Mouse (Mus musculus) bone marrow, adult 2 months (tissue): ENCODE measurements around the gene Ptbp3. TPM values are rescaled to one million over a fixed set of nuclear protein-coding genes. Genes with fewer than 3 reads are reported as not detected.

Experiments
- H3K27ac ChIP-seq: fragments of 200-500 bp; 2 replicates; pipeline ENCODE4 v1.5.1; 2012; ENCODE audit warnings: low read depth, mild to moderate bottlenecking, control low read depth, inconsistent platforms, low read length; ENCODE audit not compliant: control insufficient read depth, poor library complexity, insufficient read depth
- H3K4me1 ChIP-seq: fragments of 200-500 bp; 2 replicates; pipeline ENCODE4 v1.6.1; 2011; ENCODE audit warnings: low read length; ENCODE audit not compliant: control insufficient read depth, insufficient read depth
- H3K4me3 ChIP-seq: fragments of 200-500 bp; replicated peaks from 2 replicates; pipeline ENCODE3; 2011; ENCODE audit warnings: mild to moderate bottlenecking, low read depth, low read length, control low read depth; ENCODE audit not compliant: control insufficient read depth
- CTCF ChIP-seq: fragments of 200-500 bp; IDR thresholded peaks from 2 replicates; pipeline ENCODE4 v1.5.1; 2011; ENCODE audit warnings: low read length, control low read depth; ENCODE audit not compliant: control insufficient read depth, insufficient read depth
- POLR2A ChIP-seq: fragments of 200-500 bp; IDR thresholded peaks from 2 replicates; pipeline ENCODE4 v1.6.1; 2011; ENCODE audit warnings: low read depth, mild to moderate bottlenecking, control low read depth, low read length, borderline replicate concordance; ENCODE audit not compliant: control insufficient read depth
- WGBS: fragments of 180-500 bp; shearing (Covaris S2); methylation state at CpG from one replicate; pipeline ENCODE4 v1.1.7; 2018; 5-methylcytosine and 5-hydroxymethylcytosine counted together
- polyA plus RNA-seq: library from polyadenylated mRNA; stranded (reverse); fragments of >200 nt; gene quantifications from 2 replicates; pipeline ENCODE4 v1.2.4, GENCODE M21; 2011; ENCODE audit warnings: low replicate concordance; ENCODE audit not compliant: missing spikeins, insufficient read depth, insufficient read length

Ptbp3 gene
- polyA plus RNA-seq, 1 experiment: 50.7 TPM

DNA sequence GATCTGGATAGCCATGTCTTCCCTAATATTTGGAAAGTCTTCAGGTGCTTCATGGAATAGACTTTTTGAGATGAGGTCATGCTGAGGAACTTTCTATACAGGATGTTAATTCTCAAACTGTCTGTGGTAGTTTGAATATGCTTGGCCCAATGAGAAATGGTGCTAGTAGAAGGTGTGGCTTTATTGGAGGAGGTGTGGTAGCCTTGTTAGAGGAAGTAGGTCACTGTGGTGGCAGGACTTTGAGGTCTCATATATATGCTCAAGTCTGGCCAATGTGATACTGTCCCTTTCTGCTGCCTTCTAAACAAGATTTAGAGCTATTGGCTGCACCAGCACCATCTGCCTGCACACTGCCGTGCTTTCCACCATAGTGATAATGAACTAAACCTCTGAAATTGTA lies 18.0 kb downstream of the Ptbp3 start:
- Histone ChIP-seq H3K4me3 (no peak overlapping the region), H3K27ac (no peak overlapping the region; the same call in 1 of the 2 replicates), H3K4me1 (peaks cover 8% of the 10 kb centered on the region; the same call in 1 of the 2 replicates)
- WGBS: 48% methylated on average over 1 of the region's 1 CpGs
- TF ChIP-seq CTCF (no peak), POLR2A (no peak)

- no peak overlapping the region for H3K27ac ChIP-seq
- H3K4me3 ChIP-seq: no peak overlapping the region
- TF ChIP-seq CTCF: no peak
- no peak for TF ChIP-seq POLR2A
- H3K4me1 ChIP-seq: peaks cover 7% of the 10 kb centered on the region; the same call in 1 of the 2 replicates
- WGBS: 77% methylated on average over 3 of the region's 3 CpGs
Measured at GRCm38 (mm10) chr4:59527470-59527869, 21.7 kb downstream of the Ptbp3 start.

- Histone ChIP-seq H3K4me3 (no peak overlapping the region), H3K27ac (no peak overlapping the region), H3K4me1 (peaks cover 7% of the 10 kb centered on the region; the same call in 1 of the 2 replicates)
- WGBS: 66% methylated on average over 2 of the region's 2 CpGs
- TF ChIP-seq POLR2A (no peak), CTCF (no peak)
Measured at GRCm38 (mm10) chr4:59526728-59527127, 22.4 kb downstream of the Ptbp3 start.

- TF ChIP-seq POLR2A: no peak
- TF ChIP-seq CTCF: no peak
- Histone ChIP-seq H3K4me3 (no peak overlapping the region), H3K4me1 (peaks cover 3% of the 10 kb centered on the region; the same call in 1 of the 2 replicates), H3K27ac (no peak overlapping the region)
- 48% methylated on average over 3 of the region's 3 CpGs for WGBS
Measured at GRCm38 (mm10) chr4:59524875-59525274, 24.3 kb downstream of the Ptbp3 start.

DNA sequence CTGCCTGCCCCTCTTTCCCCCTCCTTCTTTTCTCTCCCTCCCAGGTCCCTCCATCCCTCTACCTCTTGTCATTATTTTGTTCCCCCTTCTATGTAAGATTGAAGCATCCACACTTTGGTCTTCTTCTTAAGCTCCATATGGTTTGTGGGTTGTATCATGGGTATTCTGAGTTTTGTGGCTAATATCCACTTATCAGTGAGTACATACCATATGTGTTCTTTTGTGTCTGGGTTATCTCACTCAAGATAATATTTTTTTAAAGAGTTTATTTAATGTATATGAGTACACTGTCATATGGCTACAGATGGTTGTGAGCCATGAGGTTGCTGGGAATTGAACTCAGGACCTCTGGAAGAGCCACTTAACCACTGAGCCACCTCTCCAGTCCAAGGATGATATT lies 38.8 kb downstream of the Ptbp3 start:
- Histone ChIP-seq H3K4me3 (no peak overlapping the region), H3K27ac (no peak overlapping the region), H3K4me1 (peaks cover 2% of the 10 kb centered on the region)
- no peak for TF ChIP-seq POLR2A
- no peak for TF ChIP-seq CTCF

- Histone ChIP-seq H3K4me1 (peaks cover 2% of the 10 kb centered on the region), H3K4me3 (no peak overlapping the region), H3K27ac (no peak overlapping the region)
- 74% methylated on average over 2 of the region's 2 CpGs for WGBS
- no peak for TF ChIP-seq CTCF
- no peak for TF ChIP-seq POLR2A
Measured at GRCm38 (mm10) chr4:59509558-59509957, 39.6 kb downstream of the Ptbp3 start.

DNA sequence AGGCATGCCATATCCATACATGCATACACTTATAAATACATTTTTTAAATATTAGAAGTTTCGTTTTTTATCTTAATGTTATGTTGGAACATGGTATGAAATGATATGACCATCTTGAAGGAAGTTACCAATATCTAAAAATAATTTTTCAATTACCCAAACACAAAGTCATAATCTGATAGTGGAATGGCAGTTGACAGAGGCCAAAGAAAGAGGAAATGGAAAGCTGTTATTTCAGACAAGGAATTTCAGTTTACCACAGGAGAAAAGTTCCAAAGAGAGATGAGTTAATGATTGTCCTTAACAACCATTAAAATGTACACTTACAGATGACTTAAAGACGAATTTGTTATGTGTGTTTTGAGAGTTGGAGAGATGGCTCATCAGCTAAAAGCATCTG lies 41.4 kb downstream of the Ptbp3 start:
- H3K27ac ChIP-seq: no peak overlapping the region
- TF ChIP-seq POLR2A (no peak), CTCF (no peak)
- H3K4me3 ChIP-seq: no peak overlapping the region
- peaks cover 2% of the 10 kb centered on the region for H3K4me1 ChIP-seq
- WGBS: 31% methylated on average over 2 of the region's 2 CpGs

- TF ChIP-seq CTCF (no peak), POLR2A (no peak)
- Histone ChIP-seq H3K4me3 (no peak overlapping the region), H3K27ac (no peak overlapping the region), H3K4me1 (peaks cover 2% of the 10 kb centered on the region)
- WGBS: 99% methylated on average over 3 of the region's 3 CpGs
Measured at GRCm38 (mm10) chr4:59506704-59507103, 42.5 kb downstream of the Ptbp3 start.

- TF ChIP-seq POLR2A: no peak
- TF ChIP-seq CTCF: no peak
- WGBS: 91% methylated on average over 3 of the region's 3 CpGs
- peaks cover 2% of the 10 kb centered on the region for H3K4me1 ChIP-seq
- no peak overlapping the region for H3K4me3 ChIP-seq
- no peak overlapping the region for H3K27ac ChIP-seq
Measured at GRCm38 (mm10) chr4:59505481-59505880, 43.7 kb downstream of the Ptbp3 start.
